Mouse (Mus musculus): Measurements from ENCODE around the gene Rab39b. TPM values are rescaled to one million over a fixed set of nuclear protein-coding genes. Genes with fewer than 3 reads are reported as not detected.

Rab39b gene
- polyA plus RNA-seq (2012; rRNA removed): 0.20 and 0.21 TPM in 2 replicates

GRCm38 (mm10) chrX:75577582-75578324 is at the start of gene Rab39b:
Rab39b (minus strand) TSS chrX:75578231.

Other genes starting within 250 kb of the Rab39b start
- 1.6 and 1.8 TPM in 2 replicates for gene Fundc2, start 195.8 kb downstream of the Rab39b start, polyA plus RNA-seq (2012; rRNA removed)
- gene F8, start 195.6 kb downstream of the Rab39b start, polyA plus RNA-seq (2012; rRNA removed): 0.01 and 0.32 TPM in 2 replicates
- 0.40 and 1.3 TPM in 2 replicates for gene Cmc4, start 161.6 kb downstream of the Rab39b start, polyA plus RNA-seq (2012; rRNA removed)
- gene Mtcp1, start 161.6 kb downstream of the Rab39b start, polyA plus RNA-seq (2012; rRNA removed): 2.3 and 3.9 TPM in 2 replicates
- 2.5 and 4.3 TPM in 2 replicates for gene Brcc3, start 161.6 kb downstream of the Rab39b start, polyA plus RNA-seq (2012; rRNA removed)
- gene Vbp1, start 63.9 kb downstream of the Rab39b start, polyA plus RNA-seq (2012; rRNA removed): 0.72 and 0.93 TPM in 2 replicates